Mouse (Mus musculus): ENCODE measurements around the gene Slc22a23. TPM values are rescaled to one million over a fixed set of nuclear protein-coding genes. Genes with fewer than 3 reads are reported as not detected.

Gene Slc22a23
- total and polyA plus RNA-seq, 2 experiments from 2014 or later: 14.9 to 145 TPM

GRCm38 (mm10) chr13:34375145-34375544 lies 30.2 kb upstream of the Slc22a23 start:
- Histone ChIP-seq H3K27ac (ENCODE audit: low read depth, low read length) (no peak overlapping the region), H3K9ac (replicated peaks; ENCODE audit: low read length, poor library complexity, severe bottlenecking) (no peak overlapping the region), H3K27me3 (ENCODE audit: insufficient read depth, low read length) (no peaks in the 10 kb centered on the region), H3K4me1 (ENCODE audit: insufficient read depth, low read length) (no peaks in the 10 kb centered on the region), H3K36me3 (ENCODE audit: insufficient read depth, low read length) (no peaks in the 10 kb centered on the region), H3K4me3 (ENCODE audit: low read depth, low read length) (no peak overlapping the region), H3K9me3 (ENCODE audit: low read length) (no peaks in the 10 kb centered on the region), H3K4me2 (ENCODE audit: low read depth, low read length, poor library complexity, severe bottlenecking) (no peak overlapping the region)
- ATAC-seq (ENCODE audit: low FRiP score) (no peak), DNase-seq (ENCODE audit: low spot score) (no peak)
- WGBS: 64% methylated on average over 4 of the region's 4 CpGs
- no peak for TF ChIP-seq CTCF (IDR thresholded peaks at IDR 0.05)

DNA sequence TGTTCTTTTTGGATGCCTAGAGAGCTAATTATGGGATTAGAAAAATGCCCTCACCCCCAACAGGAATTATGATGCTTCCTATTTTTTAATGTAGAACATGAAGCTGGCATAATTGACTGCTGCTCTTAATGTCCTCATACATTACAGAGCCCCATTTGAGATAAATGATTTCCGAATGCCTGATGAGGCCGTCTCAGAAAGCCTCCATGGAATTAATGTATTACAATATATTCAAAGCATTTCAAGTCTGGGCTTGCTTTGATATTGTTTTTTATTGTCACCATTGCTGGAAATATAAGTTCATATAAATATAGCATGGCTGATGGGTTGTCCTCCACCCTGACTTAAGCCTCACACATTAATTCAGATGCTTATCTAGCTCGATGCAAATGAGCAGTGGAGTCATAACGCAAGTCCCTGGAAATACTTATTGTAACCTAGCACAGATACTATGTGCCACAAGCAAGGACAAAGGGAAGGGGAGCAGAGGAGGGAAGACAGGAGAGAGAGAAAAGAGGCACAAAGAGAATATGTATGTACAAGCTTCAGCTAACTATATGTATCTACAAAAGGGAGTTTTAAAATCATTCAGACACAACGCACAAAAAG lies 28.0 kb upstream of the Slc22a23 start:
- Histone ChIP-seq H3K9me3 (ENCODE audit: low read length) (no peaks in the 10 kb centered on the region), H3K4me3 (ENCODE audit: low read depth, low read length) (no peak overlapping the region), H3K4me2 (ENCODE audit: low read depth, low read length, poor library complexity, severe bottlenecking) (no peak overlapping the region), H3K27me3 (ENCODE audit: insufficient read depth, low read length) (no peaks in the 10 kb centered on the region), H3K36me3 (ENCODE audit: insufficient read depth, low read length) (no peaks in the 10 kb centered on the region), H3K4me1 (ENCODE audit: insufficient read depth, low read length) (no peaks in the 10 kb centered on the region), H3K9ac (replicated peaks; ENCODE audit: low read length, poor library complexity, severe bottlenecking) (no peak overlapping the region), H3K27ac (ENCODE audit: low read depth, low read length) (no peak overlapping the region)
- no peak for TF ChIP-seq CTCF (IDR thresholded peaks at IDR 0.05)
- ATAC-seq (ENCODE audit: low FRiP score): no peak
- 62% methylated on average over 5 of the region's 5 CpGs for WGBS
- no peak for DNase-seq (ENCODE audit: low spot score)

DNA sequence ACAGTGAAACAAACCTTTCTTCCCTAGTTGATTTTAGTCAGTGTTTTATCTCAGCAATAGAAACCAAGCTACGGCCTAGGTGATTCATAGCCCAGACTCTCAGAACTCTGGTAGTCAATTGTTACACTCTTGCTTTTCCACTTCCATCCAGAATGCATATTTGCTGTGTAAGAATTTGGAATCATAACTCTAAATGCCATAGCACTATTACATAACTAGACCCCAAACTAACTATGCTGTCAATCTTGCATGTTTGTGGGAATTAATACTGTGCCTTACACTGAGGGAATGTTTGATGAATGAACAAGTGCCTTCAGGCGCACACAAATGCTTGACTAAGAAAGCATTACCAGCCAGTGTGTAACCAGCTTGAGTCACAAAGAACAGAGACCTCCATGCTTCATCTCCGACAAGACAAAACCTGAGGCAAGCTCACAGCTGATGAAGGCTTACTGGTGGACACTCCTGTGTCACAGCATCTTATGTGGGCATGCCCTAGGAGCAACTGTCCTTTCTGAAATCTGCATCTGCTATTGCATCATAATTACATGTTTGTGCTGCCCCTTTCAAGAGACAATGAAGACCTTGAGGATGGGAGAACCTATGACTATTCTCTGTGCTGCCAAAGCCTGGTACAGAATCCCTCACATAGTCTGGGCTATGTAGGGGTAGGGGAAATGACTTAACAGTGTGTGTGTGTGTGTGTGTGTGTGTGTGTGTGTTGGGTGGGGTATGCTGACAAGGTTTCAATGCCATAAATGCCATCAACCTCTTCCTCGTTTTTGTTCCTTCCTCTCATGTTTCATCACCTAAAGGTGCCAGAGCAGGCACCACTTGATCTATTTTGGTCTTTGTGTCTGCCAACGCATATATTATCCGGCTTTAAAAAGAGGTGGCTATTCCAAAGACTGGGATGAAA lies 27.2 kb upstream of the Slc22a23 start:
- no peak for TF ChIP-seq CTCF (IDR thresholded peaks at IDR 0.05)
- WGBS: 73% methylated on average over 6 of the region's 6 CpGs

DNA sequence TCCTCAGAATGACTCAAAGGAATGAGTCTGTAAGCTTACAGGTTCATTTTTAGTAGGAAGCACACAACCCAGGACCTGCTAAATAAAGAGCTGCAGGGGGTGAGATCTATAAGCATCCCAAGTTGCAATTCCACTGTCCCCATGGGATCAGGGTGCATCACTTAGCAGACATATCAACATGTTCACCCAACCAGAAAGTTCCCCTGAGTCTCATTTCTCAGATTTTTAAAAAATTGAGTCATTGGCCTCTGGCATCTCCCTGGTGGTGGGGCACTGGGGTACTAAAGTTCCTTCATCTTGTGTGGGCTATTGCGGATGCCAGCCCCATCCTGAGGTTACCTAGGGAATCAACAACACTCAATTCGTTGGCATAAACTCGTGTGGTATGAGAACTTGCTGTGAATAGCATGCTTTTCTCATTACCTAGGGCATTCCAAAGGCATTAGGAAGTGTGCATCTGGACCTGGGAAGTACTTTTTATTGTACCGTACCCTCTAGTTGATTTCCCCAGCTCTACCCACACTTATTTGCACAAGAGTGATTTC lies 25.4 kb upstream of the Slc22a23 start:
- 79% methylated on average over 4 of the region's 4 CpGs for WGBS
- no peak for TF ChIP-seq CTCF (IDR thresholded peaks at IDR 0.05)
- no peak for DNase-seq (ENCODE audit: low spot score)
- no peak for ATAC-seq (ENCODE audit: low FRiP score)
- Histone ChIP-seq H3K4me1 (ENCODE audit: insufficient read depth, low read length) (no peaks in the 10 kb centered on the region), H3K4me2 (ENCODE audit: low read depth, low read length, poor library complexity, severe bottlenecking) (no peak overlapping the region), H3K27me3 (ENCODE audit: insufficient read depth, low read length) (no peaks in the 10 kb centered on the region), H3K9me3 (ENCODE audit: low read length) (no peaks in the 10 kb centered on the region), H3K9ac (replicated peaks; ENCODE audit: low read length, poor library complexity, severe bottlenecking) (no peak overlapping the region), H3K27ac (ENCODE audit: low read depth, low read length) (no peak overlapping the region), H3K36me3 (ENCODE audit: insufficient read depth, low read length) (no peaks in the 10 kb centered on the region), H3K4me3 (ENCODE audit: low read depth, low read length) (no peak overlapping the region)

More for the DNA sequence above, 27.2 kb upstream of the Slc22a23 start:
- H3K4me2 ChIP-seq (ENCODE audit: low read depth, low read length, poor library complexity, severe bottlenecking): no peak overlapping the region
- no peaks in the 10 kb centered on the region for H3K9me3 ChIP-seq (ENCODE audit: low read length)
- H3K4me3 ChIP-seq (ENCODE audit: low read depth, low read length): no peak overlapping the region
- no peaks in the 10 kb centered on the region for H3K27me3 ChIP-seq (ENCODE audit: insufficient read depth, low read length)
- no peak overlapping the region for H3K27ac ChIP-seq (ENCODE audit: low read depth, low read length)
- no peaks in the 10 kb centered on the region for H3K36me3 ChIP-seq (ENCODE audit: insufficient read depth, low read length)
- no peaks in the 10 kb centered on the region for H3K4me1 ChIP-seq (ENCODE audit: insufficient read depth, low read length)
- no peak overlapping the region for H3K9ac ChIP-seq (replicated peaks; ENCODE audit: low read length, poor library complexity, severe bottlenecking)
- DNase-seq (ENCODE audit: low spot score) (no peak), ATAC-seq (ENCODE audit: low FRiP score) (no peak)

DNA sequence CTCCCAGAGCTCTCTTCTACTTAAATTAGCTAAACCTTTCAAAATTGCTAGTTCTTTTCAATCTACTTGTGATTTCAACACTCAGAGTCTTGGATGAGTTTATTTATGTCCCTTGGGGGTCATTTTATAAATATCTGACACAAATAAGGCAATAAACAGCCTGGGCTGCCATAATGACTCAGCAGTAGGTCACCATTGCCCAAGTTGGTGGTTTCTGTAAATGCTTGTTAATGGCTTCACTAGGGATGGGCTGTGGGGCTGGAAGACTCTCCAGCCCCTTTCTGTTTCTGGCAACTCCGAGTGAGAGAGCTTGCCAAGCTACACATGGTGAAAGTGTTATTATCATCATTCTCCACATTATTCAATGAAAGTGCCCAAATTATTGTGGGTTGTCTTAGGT lies 20.2 kb upstream of the Slc22a23 start:
- H3K4me1 ChIP-seq (ENCODE audit: insufficient read depth, low read length): no peaks in the 10 kb centered on the region
- H3K36me3 ChIP-seq (ENCODE audit: insufficient read depth, low read length): no peaks in the 10 kb centered on the region
- no peak for TF ChIP-seq CTCF (IDR thresholded peaks at IDR 0.05)
- no peak for ATAC-seq (ENCODE audit: low FRiP score)
- H3K4me2 ChIP-seq (ENCODE audit: low read depth, low read length, poor library complexity, severe bottlenecking): no peak overlapping the region
- H3K27me3 ChIP-seq (ENCODE audit: insufficient read depth, low read length): no peaks in the 10 kb centered on the region
- WGBS: 79% methylated on average over 1 of the region's 1 CpGs
- H3K27ac ChIP-seq (ENCODE audit: low read depth, low read length): no peak overlapping the region
- H3K4me3 ChIP-seq (ENCODE audit: low read depth, low read length): no peak overlapping the region
- no peak overlapping the region for H3K9ac ChIP-seq (replicated peaks; ENCODE audit: low read length, poor library complexity, severe bottlenecking)
- no peaks in the 10 kb centered on the region for H3K9me3 ChIP-seq (ENCODE audit: low read length)
- DNase-seq (ENCODE audit: low spot score): no peak

DNA sequence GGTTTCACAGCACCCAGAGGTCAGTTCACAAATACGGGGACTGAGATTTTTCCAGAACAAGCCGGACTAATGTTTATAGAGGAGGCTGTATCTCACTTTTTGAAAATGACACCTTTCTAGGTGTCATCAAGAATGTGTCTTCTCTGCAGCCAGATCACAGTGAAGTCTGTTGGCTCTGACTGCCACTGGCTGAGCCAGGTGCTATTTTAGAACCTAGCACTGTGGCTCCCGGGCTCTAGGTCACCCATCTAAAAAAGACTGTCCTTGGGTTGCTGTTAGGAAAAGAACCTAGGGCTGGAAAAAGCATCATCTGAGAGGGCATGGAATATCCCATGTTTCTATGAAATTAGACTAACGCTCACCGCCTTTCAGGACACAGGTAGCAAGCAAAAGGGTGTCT lies 10.7 kb upstream of the Slc22a23 start:
- no peak overlapping the region for H3K9ac ChIP-seq (replicated peaks; ENCODE audit: low read length, poor library complexity, severe bottlenecking)
- TF ChIP-seq CTCF (IDR thresholded peaks at IDR 0.05): no peak
- WGBS: 99% methylated on average over 5 of the region's 5 CpGs
- no peak for ATAC-seq (ENCODE audit: low FRiP score)
- no peaks in the 10 kb centered on the region for H3K9me3 ChIP-seq (ENCODE audit: low read length)
- no peak overlapping the region for H3K27ac ChIP-seq (ENCODE audit: low read depth, low read length)
- H3K4me1 ChIP-seq (ENCODE audit: insufficient read depth, low read length): no peaks in the 10 kb centered on the region
- H3K27me3 ChIP-seq (ENCODE audit: insufficient read depth, low read length): no peaks in the 10 kb centered on the region
- H3K4me2 ChIP-seq (ENCODE audit: low read depth, low read length, poor library complexity, severe bottlenecking): no peak overlapping the region
- no peak overlapping the region for H3K4me3 ChIP-seq (ENCODE audit: low read depth, low read length)
- H3K36me3 ChIP-seq (ENCODE audit: insufficient read depth, low read length): no peaks in the 10 kb centered on the region
- DNase-seq (ENCODE audit: low spot score): no peak

All from midbrain, postnatal 0 days (tissue).